Mouse (Mus musculus) small intestine, adult 2 months (tissue): ENCODE data around the gene Gm42517.

Experiments used
- CTCF ChIP-seq: fragments of 200-500 bp; IDR thresholded peaks from 2 replicates; pipeline ENCODE4 v1.5.1; 2012; ENCODE audit warnings: low read depth, mild to moderate bottlenecking, control low read depth, inconsistent platforms, low read length, moderate library complexity, mixed read lengths; ENCODE audit not compliant: insufficient replicate concordance, insufficient read length; ENCODE audit errors: extremely low read depth
- POLR2A ChIP-seq: fragments of 200-500 bp; IDR thresholded peaks from 2 replicates; pipeline ENCODE4 v1.6.1; 2012; ENCODE audit warnings: low read depth, mild to moderate bottlenecking, control low read depth, inconsistent platforms, low read length, moderate library complexity

DNA sequence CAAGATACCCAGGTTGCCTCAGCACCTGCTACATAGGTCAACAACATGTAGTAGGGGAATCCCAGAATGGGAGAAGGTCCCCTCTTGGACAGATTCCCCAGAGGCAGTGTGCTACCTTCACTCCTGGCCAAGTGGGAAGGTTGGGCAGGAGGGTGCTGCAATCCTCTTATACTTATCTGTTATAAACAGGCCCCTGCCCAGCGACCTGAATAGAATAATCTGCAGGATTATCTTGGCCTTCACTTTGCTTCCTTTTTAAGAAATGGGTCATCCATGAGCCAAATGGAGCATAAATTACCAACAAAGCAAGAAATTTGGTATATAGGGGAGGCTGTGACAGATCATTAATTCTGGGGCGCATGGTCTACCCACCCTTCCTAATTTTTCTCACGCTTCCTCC lies 22.0 kb upstream of the Gm42517 start:
- no peak for TF ChIP-seq POLR2A
- no peak for TF ChIP-seq CTCF
